Mouse (Mus musculus): ENCODE data around the gene Zim1.

- TF ChIP-seq CTCF (IDR thresholded peaks at IDR 0.05; ENCODE audit: low read depth, low read length) (no peak), POLR2A (IDR thresholded peaks at IDR 0.05; ENCODE audit: insufficient read depth, low read length) (no peak)
Observed at GRCm38 (mm10) chr7:6744281-6744904, 48.1 kb upstream of the Zim1 start.

Measured in ES-Bruce4 (cell line).